Mouse (Mus musculus): ENCODE results near the gene Ptch1. TPM values are rescaled to one million over a fixed set of nuclear protein-coding genes. Genes with fewer than 3 reads are reported as not detected.
A peak's percentile ranks its signal among the peaks of the same experiment; 100 is the strongest.

The Ptch1 gene
- polyA plus RNA-seq, 1 experiment from 2014 or later: 30.5 TPM

- ATAC-seq: peak; percentile 37; the same call in 1 of the 2 replicates
- Histone ChIP-seq H3K27ac (no peak overlapping the region), H3K9me3 (no peaks in the 10 kb centered on the region), H3K27me3 (replicated peaks) (no peaks in the 10 kb centered on the region), H3K36me3 (peaks cover 31% of the 10 kb centered on the region), H3K4me3 (replicated peaks) (no peak overlapping the region), H3K4me1 (replicated peaks) (no peaks in the 10 kb centered on the region), H3K9ac (no peak overlapping the region), H3K4me2 (replicated peaks) (no peak overlapping the region)
- WGBS: 64% methylated on average over 5 of the region's 5 CpGs
Observed at GRCm38 (mm10) chr13:63507821-63508220, 65.6 kb downstream of the Ptch1 start.

DNA sequence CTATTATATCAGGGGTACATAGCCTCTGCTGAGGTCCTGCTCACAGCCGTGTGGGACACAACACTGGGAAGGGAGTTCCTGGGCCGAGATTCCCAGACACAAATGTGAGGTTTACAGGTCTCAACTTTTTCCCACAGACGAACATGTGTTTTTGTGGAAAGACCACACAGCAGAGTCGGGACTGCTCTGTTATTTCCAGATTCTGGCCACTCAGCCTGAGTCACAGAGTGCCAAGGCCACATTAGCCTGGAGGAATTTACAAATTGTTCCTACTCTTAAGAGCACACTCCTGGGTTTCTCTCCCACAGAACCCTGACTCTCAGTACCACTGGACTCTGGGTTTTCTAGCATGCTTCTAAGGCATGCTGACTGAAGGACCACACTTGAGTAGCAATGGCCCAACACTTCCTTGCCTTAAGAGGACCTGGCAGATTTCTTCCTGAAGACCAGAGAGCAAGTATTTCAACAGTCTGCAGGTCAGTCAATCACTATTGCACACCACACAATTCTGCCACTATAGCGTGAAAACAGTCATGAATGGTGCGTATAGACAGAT, 66.3 kb downstream of the Ptch1 start:
- no peaks in the 10 kb centered on the region for H3K4me1 ChIP-seq (replicated peaks)
- peaks cover 25% of the 10 kb centered on the region for H3K36me3 ChIP-seq
- ATAC-seq: no peak
- no peaks in the 10 kb centered on the region for H3K9me3 ChIP-seq
- WGBS: 74% methylated on average over 6 of the region's 6 CpGs
- H3K4me2 ChIP-seq (replicated peaks): no peak overlapping the region
- H3K4me3 ChIP-seq (replicated peaks): no peak overlapping the region
- no peak overlapping the region for H3K27ac ChIP-seq
- no peaks in the 10 kb centered on the region for H3K27me3 ChIP-seq (replicated peaks)
- H3K9ac ChIP-seq: no peak overlapping the region

DNA sequence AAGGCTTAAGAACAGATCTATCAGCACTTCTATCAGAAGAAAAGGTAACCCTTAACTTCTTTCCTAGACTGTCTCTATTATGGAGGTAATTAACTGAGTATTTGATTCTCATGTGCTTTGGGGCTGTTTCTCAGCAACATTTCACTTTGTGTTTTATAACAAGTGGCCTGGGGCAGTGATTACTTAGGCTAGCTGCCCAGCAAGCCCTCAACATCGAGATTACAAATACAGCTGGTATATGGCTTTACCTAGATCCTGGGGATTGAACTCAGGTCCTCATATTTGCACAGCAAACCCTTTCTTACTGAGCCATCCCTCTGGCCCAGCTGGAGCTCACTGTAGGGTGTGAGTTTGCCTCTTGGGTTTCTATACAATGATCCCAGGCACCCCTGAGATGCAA, 67.0 kb downstream of the Ptch1 start:
- WGBS: 36% methylated on average over 1 of the region's 1 CpGs
- Histone ChIP-seq H3K4me1 (replicated peaks) (no peaks in the 10 kb centered on the region), H3K4me2 (replicated peaks) (no peak overlapping the region), H3K36me3 (peaks cover 18% of the 10 kb centered on the region), H3K9ac (no peak overlapping the region), H3K4me3 (replicated peaks) (no peak overlapping the region), H3K9me3 (no peaks in the 10 kb centered on the region), H3K27me3 (replicated peaks) (no peaks in the 10 kb centered on the region), H3K27ac (no peak overlapping the region)
- ATAC-seq: no peak; the same call in 1 of the 2 replicates

DNA sequence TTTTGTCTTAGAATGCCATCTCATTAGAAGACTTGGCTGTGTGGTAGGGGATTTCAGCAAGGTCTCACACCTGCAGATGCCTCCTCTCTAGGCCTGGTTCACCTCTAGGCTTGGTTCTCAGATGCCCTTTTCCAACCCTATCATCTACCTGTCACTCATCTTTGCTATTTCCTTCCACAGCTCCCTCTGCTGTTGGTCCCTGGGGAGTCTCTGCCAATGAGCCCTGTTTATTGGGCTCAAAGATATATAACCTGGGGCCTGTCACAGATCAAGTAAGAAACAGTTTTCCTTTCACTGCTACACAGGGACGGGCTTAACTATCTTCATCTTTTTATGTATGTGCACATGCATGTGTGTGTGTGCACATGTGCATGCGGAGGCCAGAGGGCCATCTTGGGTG, 71.0 kb downstream of the Ptch1 start:
- Histone ChIP-seq H3K4me2 (replicated peaks) (no peak overlapping the region), H3K27me3 (replicated peaks) (no peaks in the 10 kb centered on the region), H3K36me3 (no peaks in the 10 kb centered on the region), H3K4me3 (replicated peaks) (no peak overlapping the region), H3K9me3 (no peaks in the 10 kb centered on the region), H3K27ac (no peak overlapping the region), H3K4me1 (replicated peaks) (no peaks in the 10 kb centered on the region), H3K9ac (no peak overlapping the region)
- no peak for ATAC-seq
- 90% methylated on average over 2 of the region's 2 CpGs for WGBS

GRCm38 (mm10) chr13:63499489-63499888, 73.9 kb downstream of the Ptch1 start:
- H3K9ac ChIP-seq: no peak overlapping the region
- H3K36me3 ChIP-seq: no peaks in the 10 kb centered on the region
- no peak overlapping the region for H3K4me2 ChIP-seq (replicated peaks)
- no peaks in the 10 kb centered on the region for H3K27me3 ChIP-seq (replicated peaks)
- peaks cover 3% of the 10 kb centered on the region; the same call in 1 of the 2 replicates for H3K4me1 ChIP-seq (replicated peaks)
- 55% methylated on average over 2 of the region's 2 CpGs for WGBS
- no peaks in the 10 kb centered on the region for H3K9me3 ChIP-seq
- no peak overlapping the region for H3K4me3 ChIP-seq (replicated peaks)
- ATAC-seq: peak; percentile 72
- no peak overlapping the region for H3K27ac ChIP-seq

DNA sequence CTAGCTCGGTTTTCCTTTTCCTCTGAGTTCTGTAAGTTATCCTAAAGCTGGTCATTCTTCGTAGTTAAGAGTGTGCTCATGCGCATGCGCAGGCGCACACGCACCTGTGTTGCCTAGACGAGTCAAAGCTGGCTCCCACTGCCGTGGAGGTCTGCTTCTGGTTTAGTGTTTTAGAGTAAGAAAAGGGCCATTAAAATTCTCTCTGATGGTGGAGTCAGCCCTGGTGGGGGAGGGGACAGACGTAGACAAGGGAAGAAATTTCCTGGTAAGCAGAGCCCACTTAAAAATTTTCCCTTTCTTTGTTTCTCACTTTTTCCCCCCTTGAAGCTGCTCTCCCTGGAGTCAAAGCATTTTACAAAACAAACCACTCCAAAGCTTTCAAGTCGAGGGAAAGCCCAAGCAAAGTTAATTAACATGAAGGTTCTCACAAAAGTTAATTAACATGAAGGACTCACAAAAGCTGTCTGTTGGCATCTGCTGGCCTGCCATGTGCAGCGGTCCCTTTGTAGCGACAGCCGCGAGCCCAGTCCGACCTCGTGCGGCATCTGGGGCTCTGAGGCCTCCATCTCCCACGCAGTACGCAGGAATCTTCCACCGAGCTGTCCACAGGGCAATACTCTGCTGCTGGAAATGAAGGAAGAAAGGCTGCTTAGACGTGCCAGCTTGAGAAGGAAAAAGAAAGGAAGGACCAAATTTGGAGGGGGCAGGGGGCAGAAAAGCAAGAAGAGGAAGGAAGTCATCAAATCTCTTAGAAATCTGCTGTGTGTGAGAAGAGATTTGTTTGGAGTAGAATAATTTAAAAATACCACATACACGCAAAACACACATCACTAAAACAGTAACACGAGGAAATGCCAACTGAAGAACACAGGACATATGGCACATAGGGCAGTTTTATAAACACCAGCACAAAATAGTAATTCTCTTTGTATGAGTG, 76.5 kb downstream of the Ptch1 start, which contains the start of gene Fancc:
Gene Fancc, minus strand, starts transcription at position 633 of the 937 bp plus-strand sequence.
- Histone ChIP-seq H3K27me3 (replicated peaks) (no peaks in the 10 kb centered on the region), H3K27ac (no peak within 1 kb of the TSS), H3K36me3 (no peaks in the 10 kb centered on the region), H3K4me1 (replicated peaks) (peaks cover 3% of the 10 kb centered on the region; the same call in 1 of the 2 replicates), H3K4me3 (replicated peaks) (no peak within 1 kb of the TSS), H3K9me3 (no peaks in the 10 kb centered on the region), H3K4me2 (replicated peaks) (peak within 1 kb of the TSS; percentile 37; the same call in 1 of the 2 replicates), H3K9ac (no peak within 1 kb of the TSS)
- WGBS: 32% methylated on average over 23 of the region's 23 CpGs
- ATAC-seq: no peak

DNA sequence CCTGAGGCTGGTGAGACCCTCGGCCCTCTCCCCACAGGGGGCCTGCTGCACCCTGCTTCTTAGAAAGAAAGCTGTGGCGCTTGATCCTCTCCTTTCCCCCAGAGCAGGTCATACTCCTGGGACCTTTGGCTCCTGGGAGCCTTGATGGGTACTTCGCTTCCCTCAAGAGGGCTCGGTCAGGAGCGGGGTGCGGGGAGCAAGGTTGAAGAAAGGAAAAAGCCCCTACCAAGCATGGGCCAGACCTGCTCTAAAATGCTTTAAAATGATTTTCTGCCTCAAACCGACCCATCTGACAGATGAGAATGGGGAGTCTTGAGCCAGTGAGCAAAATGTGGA, 85.7 kb downstream of the Ptch1 start:
- no peaks in the 10 kb centered on the region for H3K36me3 ChIP-seq
- H3K9me3 ChIP-seq: no peaks in the 10 kb centered on the region
- H3K27ac ChIP-seq: no peak overlapping the region
- no peak overlapping the region for H3K4me3 ChIP-seq (replicated peaks)
- no peaks in the 10 kb centered on the region for H3K27me3 ChIP-seq (replicated peaks)
- 66% methylated on average over 7 of the region's 7 CpGs for WGBS
- H3K4me1 ChIP-seq (replicated peaks): no peaks in the 10 kb centered on the region
- no peak overlapping the region for H3K9ac ChIP-seq
- no peak overlapping the region for H3K4me2 ChIP-seq (replicated peaks)
- no peak for ATAC-seq

DNA sequence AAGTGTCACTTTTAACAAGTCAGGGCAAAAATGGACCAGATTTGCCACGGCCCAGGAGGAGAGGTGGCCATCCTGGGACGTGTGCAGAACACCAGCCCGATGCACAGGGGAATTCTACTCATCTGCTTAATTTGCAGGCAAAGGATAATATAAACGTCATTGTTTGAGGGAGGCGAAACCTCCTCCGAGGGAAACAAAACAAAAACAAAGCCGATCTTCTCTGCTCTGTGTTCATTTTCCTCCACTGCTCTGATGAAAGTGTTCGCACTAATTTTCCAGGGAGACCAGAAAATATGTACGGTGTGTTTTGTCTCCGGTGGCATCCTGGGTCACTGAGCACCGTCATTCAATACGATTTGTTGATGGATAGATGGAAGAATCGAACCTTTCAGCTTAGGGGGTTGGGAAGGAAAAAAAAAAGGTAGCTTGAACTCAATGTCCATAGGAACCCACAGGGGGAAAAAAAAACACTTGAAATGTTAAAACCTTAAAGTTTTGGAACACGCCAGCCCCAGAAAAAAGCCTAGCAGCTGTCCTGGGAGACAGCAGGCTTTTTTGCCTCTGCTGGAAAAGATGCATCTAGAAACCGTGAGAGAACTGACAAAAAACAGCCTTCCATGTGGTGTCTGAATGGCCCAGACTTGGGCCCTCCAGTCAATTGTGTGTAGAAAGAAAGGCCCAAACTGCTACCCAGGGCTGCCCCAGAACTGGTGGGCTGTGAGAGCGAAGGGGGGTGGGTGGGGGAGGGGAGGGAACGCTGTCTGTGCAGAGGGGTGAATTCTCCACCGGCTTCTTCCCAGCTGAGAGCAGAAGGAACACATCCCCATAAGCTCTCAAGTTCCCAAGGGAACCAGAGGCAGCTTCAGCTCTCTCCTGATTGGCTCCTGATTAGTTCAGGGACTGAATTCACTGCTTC, 86.3 kb downstream of the Ptch1 start:
- Histone ChIP-seq H3K27me3 (replicated peaks) (no peaks in the 10 kb centered on the region), H3K4me1 (replicated peaks) (no peaks in the 10 kb centered on the region), H3K9me3 (no peaks in the 10 kb centered on the region), H3K4me3 (replicated peaks) (no peak overlapping the region), H3K9ac (no peak overlapping the region), H3K27ac (no peak overlapping the region), H3K4me2 (replicated peaks) (no peak overlapping the region), H3K36me3 (no peaks in the 10 kb centered on the region)
- no peak for ATAC-seq
- 35% methylated on average over 18 of the region's 18 CpGs for WGBS

DNA sequence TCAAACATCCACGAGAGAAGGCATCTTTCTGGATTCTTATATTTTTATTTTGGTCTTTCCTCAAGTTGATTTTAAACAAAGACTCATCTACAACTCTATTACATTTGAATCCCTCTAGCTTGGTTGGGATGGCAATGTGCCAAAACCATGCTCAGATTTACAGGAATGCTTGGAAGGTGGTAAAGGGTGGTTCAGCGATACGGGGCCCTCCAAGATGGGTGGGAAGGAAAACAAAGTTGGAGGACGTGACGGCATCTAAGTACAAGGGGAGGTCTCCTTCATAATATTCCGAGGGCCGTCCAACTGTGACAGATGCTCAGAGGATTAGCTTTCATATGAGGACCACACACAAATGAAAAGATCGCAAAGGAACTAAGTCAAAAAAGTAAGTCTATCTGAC, 98.0 kb downstream of the Ptch1 start:
- WGBS: 53% methylated on average over 8 of the region's 8 CpGs
- Histone ChIP-seq H3K9me3 (no peaks in the 10 kb centered on the region), H3K4me1 (replicated peaks) (no peaks in the 10 kb centered on the region), H3K4me2 (replicated peaks) (no peak overlapping the region), H3K4me3 (replicated peaks) (no peak overlapping the region), H3K36me3 (no peaks in the 10 kb centered on the region), H3K9ac (no peak overlapping the region), H3K27ac (no peak overlapping the region), H3K27me3 (replicated peaks) (no peaks in the 10 kb centered on the region)
- ATAC-seq: no peak

Other genes with a start within 250 kb of the Ptch1 start
- 17.1 and 17.7 TPM in 2 replicates for gene Fancc, start 76.3 kb downstream of the Ptch1 start, polyA plus RNA-seq (2015; fragmentation: Nextera tagmentation; extraction: Ambion mirVana)
- gene Ercc6l2, start 241.6 kb upstream of the Ptch1 start, polyA plus RNA-seq (2015; fragmentation: Nextera tagmentation; extraction: Ambion mirVana): 20.5 and 22.5 TPM in 2 replicates